ENCODE assay signal across 12 mouse cellular contexts in genomic region chr15:85555799-85556198, GRCm38 (mm10). TPM values are rescaled to one million over a fixed set of nuclear protein-coding genes. Genes with fewer than 3 reads are reported as not detected.
A peak's percentile ranks its signal among the peaks of the same experiment; 100 is the strongest.
DNase-seq lines count a peak whose midpoint lies in the region; ATAC-seq lines count a peak whose summit lies in the region.
"Had no signal": no experiment of that assay in that cellular context is flagged by ENCODE, and none has a peak within 500 bp of the region (broad histone marks: within the 10 kb centered on the region; RNA-seq: fewer than 3 reads in every experiment).

No protein-coding gene starts in this region.

- H3K9ac ChIP-seq in hindbrain, embryonic 15.5 days = no peak overlapping the region
- no peak overlapping the region for H3K9ac ChIP-seq in forebrain, embryonic 11.5 days (ENCODE audit: low read length)
- H3K9ac ChIP-seq: embryonic facial prominence, embryonic 12.5 days; hindbrain, embryonic 12.5 days had no signal

- no peak for DNase-seq in hindbrain, embryonic 10.5 days (ENCODE audit: low spot score)
- DNase-seq in ovary, postnatal 36 days (ENCODE audit: low spot score) = peak; percentile 28
- DNase-seq in ovary, postnatal 10 days (ENCODE audit: low spot score) = no peak
- peak; percentile 22 for DNase-seq in fibroblast of lung, adult 2 months (ENCODE audit: low read depth)
- DNase-seq in lung, postnatal 25 days (ENCODE audit: low spot score) = peak; percentile 29
- DNase-seq in thymus, postnatal 36 days = no peak
- no peak for DNase-seq in forebrain, embryonic 11.5 days (ENCODE audit: low spot score)
- DNase-seq: gastrocnemius, postnatal 10 days had no signal

- H3K27me3 ChIP-seq in hindbrain, embryonic 15.5 days = no peaks in the 10 kb centered on the region
- peaks cover 8% of the 10 kb centered on the region; the same call in 1 of the 2 replicates for H3K27me3 ChIP-seq in hindbrain, embryonic 10.5 days (ENCODE audit: insufficient read depth, poor library complexity, severe bottlenecking)
- H3K27me3 ChIP-seq in forebrain, embryonic 11.5 days (ENCODE audit: control insufficient read depth, insufficient read depth, low read length) = no peaks in the 10 kb centered on the region
- H3K27me3 ChIP-seq: embryonic facial prominence, embryonic 12.5 days had no signal

- no peaks in the 10 kb centered on the region for H3K9me3 ChIP-seq in hindbrain, embryonic 15.5 days
- no peaks in the 10 kb centered on the region for H3K9me3 ChIP-seq in hindbrain, embryonic 10.5 days
- H3K9me3 ChIP-seq in forebrain, embryonic 11.5 days (ENCODE audit: control insufficient read depth, low read length) = no peaks in the 10 kb centered on the region
- H3K9me3 ChIP-seq: embryonic facial prominence, embryonic 12.5 days; G1E; hindbrain, embryonic 12.5 days had no signal

- no peaks in the 10 kb centered on the region for H3K36me3 ChIP-seq in hindbrain, embryonic 15.5 days
- H3K36me3 ChIP-seq in hindbrain, embryonic 10.5 days = peaks cover 53% of the 10 kb centered on the region
- no peaks in the 10 kb centered on the region; the same call in 1 of the 2 replicates for H3K36me3 ChIP-seq in forebrain, embryonic 11.5 days (ENCODE audit: control insufficient read depth, insufficient read depth, low read length)
- H3K36me3 ChIP-seq: embryonic facial prominence, embryonic 12.5 days; G1E had no signal

- WGBS in hindbrain, embryonic 15.5 days = 56% methylated on average over 10 of the region's 10 CpGs
- 63% methylated on average over 10 of the region's 10 CpGs for WGBS in hindbrain, embryonic 10.5 days
- 71% methylated on average over 10 of the region's 10 CpGs for WGBS in forebrain, embryonic 11.5 days

- peaks cover 12% of the 10 kb centered on the region for H3K4me1 ChIP-seq in hindbrain, embryonic 15.5 days (replicated peaks)
- peaks cover 1% of the 10 kb centered on the region; the same call in 1 of the 2 replicates for H3K4me1 ChIP-seq in hindbrain, embryonic 10.5 days (replicated peaks)
- H3K4me1 ChIP-seq in forebrain, embryonic 11.5 days (replicated peaks; ENCODE audit: control insufficient read depth, insufficient read depth, low read length) = no peaks in the 10 kb centered on the region
- H3K4me1 ChIP-seq: hindbrain, embryonic 12.5 days had no signal

- H3K27ac ChIP-seq in hindbrain, embryonic 15.5 days (replicated peaks) = no peak overlapping the region
- H3K27ac ChIP-seq in hindbrain, embryonic 10.5 days = no peak overlapping the region
- no peak overlapping the region for H3K27ac ChIP-seq in forebrain, embryonic 11.5 days (ENCODE audit: low read depth, low read length)
- H3K27ac ChIP-seq: embryonic facial prominence, embryonic 12.5 days; hindbrain, embryonic 12.5 days had no signal

- H3K4me2 ChIP-seq in hindbrain, embryonic 15.5 days = no peak overlapping the region
- no peak overlapping the region for H3K4me2 ChIP-seq in forebrain, embryonic 11.5 days (ENCODE audit: low read depth, low read length, severe bottlenecking)
- H3K4me2 ChIP-seq: embryonic facial prominence, embryonic 12.5 days; hindbrain, embryonic 12.5 days had no signal

- H3K4me3 ChIP-seq in hindbrain, embryonic 15.5 days = no peak overlapping the region
- no peak overlapping the region for H3K4me3 ChIP-seq in hindbrain, embryonic 10.5 days
- no peak overlapping the region for H3K4me3 ChIP-seq in forebrain, embryonic 11.5 days (ENCODE audit: low read depth, low read length)
- H3K4me3 ChIP-seq: embryonic facial prominence, embryonic 12.5 days; hindbrain, embryonic 12.5 days had no signal

- peak; percentile 66; the same call in 1 of the 2 replicates for ATAC-seq in hindbrain, embryonic 15.5 days (ENCODE audit: low FRiP score, low read depth)
- ATAC-seq in forebrain, embryonic 11.5 days (replicated peaks; ENCODE audit: low FRiP score) = no peak

RNA-seq across cellular contexts. Expression of gene Wnt7b, which starts 26.5 kb away (rescaled TPM):
- 28.8 and 42.8 TPM in 2 replicates for polyA plus RNA-seq in hindbrain, embryonic 15.5 days (2015; fragmentation: Nextera tagmentation; extraction: Ambion mirVana)
- polyA plus RNA-seq in hindbrain, embryonic 10.5 days (2016; fragmentation: Nextera tagmentation; extraction: Ambion mirVana) = 52.3 and 127 TPM in 2 replicates
- polyA plus RNA-seq in forebrain, embryonic 11.5 days (2014; fragmentation: Nextera tagmentation; extraction: Ambion mirVana) = 146 and 153 TPM in 2 replicates
- polyA plus RNA-seq: G1E had no signal

RNA-seq across cellular contexts. Expression of gene 7530416G11Rik, which starts 52.8 kb away (rescaled TPM):
- not detected in 2 replicates for polyA plus RNA-seq in hindbrain, embryonic 15.5 days (2015; fragmentation: Nextera tagmentation; extraction: Ambion mirVana)
- not detected in 2 replicates for polyA plus RNA-seq in hindbrain, embryonic 10.5 days (2016; fragmentation: Nextera tagmentation; extraction: Ambion mirVana)
- polyA plus RNA-seq in forebrain, embryonic 11.5 days (2014; fragmentation: Nextera tagmentation; extraction: Ambion mirVana) = not detected in 2 replicates
- polyA plus RNA-seq: embryonic facial prominence, embryonic 12.5 days; G1E; hindbrain, embryonic 12.5 days had no signal

Comparison
In these comparisons a context has a peak if more than half of its experiments do, and no peak if none do; other contexts are left out.
1. DNase-seq: peak in ovary, postnatal 36 days (single experiment), fibroblast of lung, adult 2 months (single experiment) and lung, postnatal 25 days (single experiment); none in hindbrain, embryonic 10.5 days (single experiment), ovary, postnatal 10 days (single experiment), thymus, postnatal 36 days (0 of 2) and forebrain, embryonic 11.5 days (single experiment).